Mouse (Mus musculus): Measurements from ENCODE around the gene Gmds.

Gmds gene

DNA sequence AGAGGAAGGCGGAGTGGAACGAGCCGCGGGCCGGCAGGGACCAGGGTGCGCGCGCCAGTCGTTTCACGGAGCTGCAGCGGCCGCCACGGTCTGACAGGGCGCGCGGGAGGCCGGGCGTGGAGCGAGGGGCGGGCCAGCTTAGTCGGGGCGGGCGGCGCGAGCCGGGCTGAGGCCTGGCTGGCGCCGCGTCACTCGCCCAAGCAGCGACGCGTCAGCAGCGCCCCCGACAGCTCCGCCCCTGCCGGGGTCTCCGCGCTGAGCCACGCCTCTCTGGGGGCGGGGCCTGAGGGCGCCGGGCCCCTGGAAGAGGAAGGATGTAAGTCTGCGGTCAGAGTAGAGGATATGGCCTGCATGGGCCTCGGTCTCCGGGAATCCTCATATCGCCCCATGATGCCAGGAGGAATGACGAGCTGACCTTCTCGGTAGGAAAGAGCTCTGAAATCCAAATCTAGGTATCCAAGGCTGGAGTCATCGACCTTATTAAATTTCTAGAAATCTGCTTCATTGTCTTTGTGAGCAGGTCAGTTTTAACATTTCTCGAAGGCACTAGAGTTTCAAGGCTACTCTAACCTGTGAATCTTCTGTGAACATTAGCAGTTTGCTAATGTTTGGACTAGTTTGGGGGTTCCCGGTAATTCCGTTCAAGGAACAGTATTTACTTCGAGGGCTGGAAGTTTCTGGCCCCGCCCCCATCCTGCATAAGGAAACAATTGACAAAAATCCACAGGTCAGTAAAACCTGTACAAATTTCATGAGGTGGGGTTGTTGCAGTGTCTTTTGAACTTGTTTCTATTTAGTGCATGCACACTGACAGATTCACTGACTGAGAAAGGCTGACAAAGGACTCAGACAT lies at the start of gene Gmds:
Gene Gmds, minus strand, starts transcription at position 228 of the 853 bp plus-strand sequence.
- peak; percentile 64 for DNase-seq (ENCODE audit: low spot score)

DNA sequence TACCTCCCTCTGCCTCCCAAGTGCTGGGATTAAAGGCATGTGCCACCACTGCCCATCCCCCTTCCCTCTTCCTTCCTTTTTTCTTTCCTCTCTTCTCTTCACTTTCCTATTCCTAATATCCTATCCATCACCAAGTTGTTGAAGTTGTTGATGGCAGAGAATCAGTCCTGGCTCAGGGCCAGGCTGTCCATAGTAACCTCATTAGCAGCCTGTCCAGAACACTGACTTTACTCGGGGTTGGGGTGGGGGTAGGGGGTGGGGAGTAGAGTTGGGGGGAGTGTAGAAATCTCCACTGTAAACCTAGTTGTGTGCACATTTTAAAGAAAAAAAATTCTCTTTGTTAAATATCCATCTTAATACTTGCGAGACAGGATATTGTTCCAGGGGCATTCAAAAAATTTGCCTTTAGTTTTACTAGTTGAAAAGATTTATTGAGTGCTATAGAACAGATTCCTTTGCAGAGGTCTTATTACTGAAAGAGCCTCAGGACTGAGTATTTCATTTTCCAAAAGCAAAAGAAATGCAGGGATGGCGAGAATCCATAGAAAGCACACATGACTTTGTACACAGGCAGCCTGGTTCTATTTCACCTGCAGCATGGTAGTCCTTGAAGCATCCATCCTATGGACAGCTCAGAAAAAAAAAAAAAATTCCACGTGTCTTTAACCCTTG lies 47.0 kb upstream of the Gmds start:
- no peak for DNase-seq (ENCODE audit: low spot score)

DNA sequence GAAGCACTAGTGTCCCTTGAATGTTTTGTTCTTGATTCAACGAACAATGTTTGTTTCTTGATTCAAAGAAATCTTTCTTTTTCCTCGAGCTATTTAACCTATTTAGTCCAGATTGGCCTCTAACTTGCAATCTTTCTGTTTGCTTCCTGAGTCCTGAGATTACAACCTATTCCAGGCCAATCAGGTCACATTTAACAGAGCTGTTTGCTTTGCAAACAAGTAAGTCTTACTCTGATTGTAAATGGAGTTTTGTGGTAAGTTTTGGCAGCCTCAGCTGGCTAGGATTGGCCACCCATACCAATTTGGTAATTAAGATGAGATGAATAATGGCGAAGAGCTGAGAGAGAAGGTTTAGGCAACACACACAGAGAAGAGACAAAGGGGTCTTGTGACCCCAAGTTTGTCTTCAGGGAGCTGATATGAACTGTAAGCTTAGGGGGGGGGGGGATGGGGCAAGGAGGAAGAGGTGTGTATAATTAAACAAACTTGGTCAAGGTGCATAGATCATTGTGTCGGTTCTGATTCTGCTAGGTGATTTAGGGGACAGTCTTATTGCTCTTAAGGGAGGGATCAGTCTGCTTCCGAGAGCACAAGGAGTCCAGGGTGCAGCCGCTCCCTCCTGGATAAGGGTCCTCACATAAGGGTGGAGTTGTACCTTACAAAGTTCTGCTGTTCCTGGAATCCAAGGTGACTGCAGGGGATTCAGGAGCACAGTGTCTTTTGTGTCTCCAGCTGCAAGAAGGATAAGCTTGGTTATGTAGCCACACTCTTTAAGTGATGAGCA lies 43.9 kb upstream of the Gmds start:
- no peak for DNase-seq (ENCODE audit: low spot score)

DNA sequence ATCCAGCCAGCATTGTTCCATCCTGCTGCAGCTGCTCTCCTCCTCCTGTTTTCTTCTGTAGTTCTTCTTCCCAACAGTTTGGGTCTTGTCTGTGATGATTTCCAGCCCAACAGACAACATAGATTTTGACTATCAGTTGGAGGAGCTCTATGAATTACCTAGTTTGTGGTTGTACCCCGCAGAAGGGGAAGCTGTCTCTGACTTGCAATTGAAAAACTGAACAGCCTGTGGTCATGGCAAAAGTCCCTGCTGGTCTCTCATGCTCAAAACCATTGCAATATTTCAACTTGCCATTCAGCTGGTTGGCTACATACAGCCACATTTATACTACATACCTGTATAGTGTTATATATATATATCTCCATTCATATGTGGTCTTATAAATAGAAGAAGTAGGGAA lies 40.1 kb upstream of the Gmds start:
- no peak for DNase-seq (ENCODE audit: low spot score)

DNA sequence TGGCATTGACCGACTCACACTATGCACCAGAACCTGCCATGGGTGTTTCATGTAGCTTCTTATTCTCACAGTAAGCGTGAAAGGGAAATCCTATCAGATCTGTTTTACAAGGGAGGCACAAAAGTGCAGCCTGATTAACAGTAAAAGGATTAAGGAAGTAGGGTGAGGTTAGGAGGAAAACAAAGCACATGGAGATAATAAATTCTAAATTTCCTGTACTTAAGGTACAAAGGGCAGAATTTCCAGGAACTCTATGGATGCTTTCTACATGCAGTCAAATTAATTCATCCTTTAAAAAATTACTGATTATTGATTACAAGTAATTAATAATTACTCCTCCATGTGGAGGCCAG lies 34.0 kb upstream of the Gmds start:
- DNase-seq (ENCODE audit: low spot score): no peak

DNA sequence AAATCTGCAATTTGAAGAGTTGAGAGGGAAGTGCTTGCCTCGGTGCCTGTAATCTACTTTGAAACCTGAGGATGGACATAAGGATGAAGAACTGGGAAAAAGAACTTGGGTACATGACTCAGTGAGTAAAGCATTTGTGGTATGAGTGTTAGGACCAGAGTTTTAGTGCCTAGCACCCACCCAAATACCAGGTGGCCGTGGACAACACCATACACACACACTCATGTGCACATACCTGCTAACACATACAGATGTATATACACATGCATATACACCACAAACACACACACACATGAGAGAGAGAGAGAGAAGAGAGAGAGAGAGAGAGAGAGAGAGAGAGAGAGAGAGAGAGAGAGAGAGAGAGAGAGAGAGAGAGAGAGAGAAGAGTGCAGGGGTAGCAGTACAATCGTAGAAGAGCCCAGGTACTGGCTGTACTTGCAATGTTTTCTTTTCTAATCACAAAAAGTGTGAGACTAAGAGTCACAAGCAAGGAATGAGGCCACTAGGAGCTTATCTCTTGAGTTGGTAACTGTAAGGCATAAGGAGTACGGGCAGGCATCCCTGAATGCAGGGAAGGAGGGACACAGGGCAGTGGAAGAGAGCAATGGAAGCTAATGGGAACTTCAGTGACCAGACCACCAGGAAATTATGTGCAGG lies 33.5 kb upstream of the Gmds start:
- no peak for DNase-seq (ENCODE audit: low spot score)

DNA sequence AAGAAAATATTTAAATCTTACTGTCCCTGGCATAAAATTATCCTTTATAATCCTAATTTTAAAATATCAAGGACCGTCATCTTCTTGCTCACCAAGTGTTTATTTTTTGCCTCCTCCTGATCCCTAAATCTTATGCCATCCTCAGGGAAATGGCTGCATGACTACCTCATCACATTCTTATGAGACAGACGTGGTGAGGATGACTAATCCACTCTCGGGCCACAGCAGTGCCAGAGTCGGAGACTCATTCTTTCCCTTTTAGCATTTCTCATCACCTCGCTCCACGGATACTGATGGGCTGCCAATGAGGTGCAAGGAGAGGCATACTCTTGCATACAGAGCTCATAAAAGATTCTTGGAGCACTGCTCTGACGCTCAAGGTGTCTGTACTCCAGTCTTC lies 32.2 kb upstream of the Gmds start:
- DNase-seq (ENCODE audit: low spot score): no peak

DNA sequence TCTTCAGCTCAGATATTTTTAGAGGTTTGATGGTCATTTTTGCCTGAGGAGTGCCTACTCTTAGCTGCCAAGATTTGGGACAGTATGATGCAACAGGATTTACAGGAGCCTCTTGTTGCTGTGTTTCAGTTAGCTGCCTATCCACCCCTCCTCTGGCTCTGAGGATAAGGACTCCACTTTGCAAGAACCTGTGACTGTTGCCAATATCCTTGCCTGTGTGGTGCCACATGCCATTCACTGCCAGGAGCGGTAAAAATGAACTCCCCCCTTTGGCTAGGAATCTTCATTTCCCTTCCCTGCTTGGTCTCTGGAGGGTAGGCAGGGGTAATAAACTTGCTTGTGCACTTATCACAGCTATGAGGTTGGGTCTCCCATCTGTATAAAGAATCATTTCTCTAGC lies 31.6 kb upstream of the Gmds start:
- no peak for DNase-seq (ENCODE audit: low spot score)

DNA sequence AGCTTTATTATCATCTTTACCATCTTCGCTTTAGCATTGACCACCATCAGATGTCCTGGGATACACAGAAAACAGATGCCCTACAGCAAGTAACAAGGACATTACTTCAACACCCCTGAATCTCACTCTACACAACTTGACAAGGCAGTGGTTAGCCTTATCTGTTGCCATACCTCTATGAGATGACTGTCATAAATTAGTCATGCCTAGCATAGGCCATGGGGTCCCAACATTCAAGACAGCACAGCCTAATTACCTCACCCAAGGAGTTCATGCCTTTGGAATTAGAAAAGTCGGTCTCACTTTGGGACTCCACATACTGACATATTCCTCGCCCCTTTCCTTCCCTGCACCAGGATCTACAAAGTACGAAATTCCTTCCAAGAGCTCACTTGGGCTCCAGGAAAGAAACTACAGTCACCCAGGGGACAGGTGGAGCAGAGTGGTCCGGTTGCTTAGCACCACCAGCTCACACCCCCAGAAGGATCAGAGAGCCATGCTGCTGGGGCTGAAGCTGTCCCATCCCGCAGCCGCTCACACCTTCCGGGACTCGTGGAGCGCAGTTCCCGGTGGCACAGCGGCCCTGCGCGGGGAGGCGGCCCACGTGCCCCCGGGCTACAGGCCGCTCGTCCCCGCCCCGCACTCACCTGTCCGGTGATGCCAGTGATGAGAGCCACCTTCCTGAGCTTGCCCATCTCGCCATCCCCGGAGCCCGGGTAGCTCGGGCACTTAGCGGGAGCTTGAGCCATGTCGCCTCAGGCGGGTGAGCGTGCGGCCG lies 616 bp downstream of the Gmds start:
- DNase-seq (ENCODE audit: low spot score): no peak

DNA sequence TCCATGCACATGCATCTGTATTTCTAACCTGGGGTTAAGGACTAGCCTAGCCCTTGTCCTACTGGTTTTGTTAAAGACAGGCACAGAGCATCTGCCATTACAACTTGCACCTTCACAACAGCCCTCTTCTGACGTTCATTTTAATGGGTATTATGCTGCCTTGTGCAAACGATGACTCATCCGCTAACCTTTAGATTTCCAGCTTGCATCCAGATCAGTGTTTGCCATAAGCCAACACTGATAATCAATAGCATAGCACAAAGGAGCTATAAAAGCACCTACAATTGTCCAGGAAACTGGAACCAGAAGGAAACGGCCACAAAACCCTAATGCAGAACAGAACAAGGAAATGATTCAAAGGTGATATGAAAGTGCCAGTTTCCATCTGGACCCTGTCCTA lies 20.2 kb downstream of the Gmds start:
- DNase-seq (ENCODE audit: low spot score): no peak

DNA sequence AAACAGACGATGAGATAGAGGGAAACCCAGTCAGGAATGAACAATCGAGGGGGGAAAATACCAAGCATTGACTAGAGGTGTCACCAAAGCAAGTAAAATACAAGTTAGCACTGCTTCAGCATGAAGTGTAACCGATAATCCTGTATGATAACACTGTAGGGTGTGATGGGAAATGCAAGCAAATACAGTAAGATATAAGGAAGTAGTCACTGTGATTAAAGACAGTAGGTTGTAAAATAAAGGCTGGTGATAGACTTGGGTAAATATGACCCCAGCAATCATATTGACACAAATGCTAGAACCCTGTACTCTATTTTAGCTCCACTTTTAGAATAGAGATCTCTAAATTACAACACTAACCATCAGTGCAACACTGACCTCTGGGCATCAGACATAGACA lies 21.2 kb downstream of the Gmds start:
- no peak for DNase-seq (ENCODE audit: low spot score)

DNA sequence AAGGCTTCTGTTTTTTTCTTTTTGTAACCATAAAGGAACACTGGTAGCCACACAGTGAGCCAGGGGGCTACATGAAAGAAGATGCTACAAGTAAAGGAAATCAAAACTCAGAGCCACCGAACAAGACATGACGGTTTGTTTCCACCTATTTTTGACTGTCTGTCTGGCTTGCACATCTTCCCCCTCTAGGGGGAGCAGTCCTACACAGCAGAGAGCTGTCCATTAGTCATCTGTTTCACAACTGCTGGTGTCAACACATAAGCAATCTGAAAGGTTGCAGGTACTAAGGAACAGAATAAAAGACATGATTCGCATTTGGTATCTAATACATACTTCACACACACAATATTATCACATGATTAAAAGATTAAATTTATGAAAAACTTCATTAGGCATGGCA lies 25.9 kb downstream of the Gmds start:
- DNase-seq (ENCODE audit: low spot score): peak; percentile 57

DNA sequence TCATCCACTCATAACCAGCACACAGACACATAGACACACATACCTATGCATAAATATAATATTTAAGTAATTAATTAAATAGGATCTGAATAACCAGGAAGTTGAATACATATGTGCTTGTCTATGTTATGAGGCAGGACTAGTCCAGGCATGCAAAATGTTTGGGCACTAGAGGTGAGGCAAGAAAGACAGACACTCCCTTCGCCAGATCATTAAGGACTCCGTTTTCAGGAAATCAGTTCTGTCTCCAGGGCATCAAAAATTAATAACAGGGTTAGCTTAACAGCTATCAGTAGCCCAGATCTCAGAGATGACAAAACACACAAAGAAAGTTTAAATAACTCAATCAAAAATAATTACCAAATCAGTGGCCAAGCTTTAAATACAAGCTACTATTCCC lies 27.1 kb downstream of the Gmds start:
- no peak for DNase-seq (ENCODE audit: low spot score)

DNA sequence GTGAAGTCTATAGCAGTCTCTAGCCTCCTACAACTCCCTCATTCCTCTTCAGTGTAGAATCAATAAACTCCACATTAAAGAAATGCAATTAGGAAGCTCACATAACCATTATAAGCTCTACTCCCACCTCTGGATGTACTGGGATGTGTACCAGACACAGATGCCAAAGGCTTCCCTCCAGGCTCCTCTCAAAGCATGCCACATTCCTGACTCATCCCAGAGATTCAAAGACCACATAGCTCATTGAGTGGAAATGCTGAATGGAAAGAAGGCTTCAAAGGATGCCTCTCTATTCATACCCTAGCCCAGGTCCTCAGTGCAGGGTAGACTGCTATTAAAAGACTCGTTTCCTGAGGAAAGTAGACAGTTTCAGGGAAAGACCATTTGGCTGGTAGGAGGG lies 40.1 kb downstream of the Gmds start:
- no peak for DNase-seq (ENCODE audit: low spot score)

DNA sequence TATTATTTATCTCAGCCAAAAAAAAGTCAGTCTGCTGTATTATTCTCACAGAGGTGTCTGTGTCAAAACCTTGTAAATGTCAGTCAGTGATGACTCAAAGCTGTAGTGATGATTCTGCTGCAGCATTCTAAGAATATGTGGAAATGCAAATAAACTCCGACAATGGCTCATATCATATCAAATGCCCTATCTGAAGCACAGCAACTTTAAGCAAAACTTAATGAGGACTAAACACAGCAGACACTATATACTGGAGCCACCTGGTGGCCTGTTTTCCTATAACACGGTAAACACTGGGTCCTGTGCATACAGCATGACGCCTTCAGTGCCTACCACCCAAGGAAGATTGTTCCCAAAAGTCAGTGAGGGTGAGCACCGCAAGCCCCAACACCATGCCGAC lies 41.1 kb downstream of the Gmds start:
- peak; percentile 15 for DNase-seq (ENCODE audit: low spot score)

DNA sequence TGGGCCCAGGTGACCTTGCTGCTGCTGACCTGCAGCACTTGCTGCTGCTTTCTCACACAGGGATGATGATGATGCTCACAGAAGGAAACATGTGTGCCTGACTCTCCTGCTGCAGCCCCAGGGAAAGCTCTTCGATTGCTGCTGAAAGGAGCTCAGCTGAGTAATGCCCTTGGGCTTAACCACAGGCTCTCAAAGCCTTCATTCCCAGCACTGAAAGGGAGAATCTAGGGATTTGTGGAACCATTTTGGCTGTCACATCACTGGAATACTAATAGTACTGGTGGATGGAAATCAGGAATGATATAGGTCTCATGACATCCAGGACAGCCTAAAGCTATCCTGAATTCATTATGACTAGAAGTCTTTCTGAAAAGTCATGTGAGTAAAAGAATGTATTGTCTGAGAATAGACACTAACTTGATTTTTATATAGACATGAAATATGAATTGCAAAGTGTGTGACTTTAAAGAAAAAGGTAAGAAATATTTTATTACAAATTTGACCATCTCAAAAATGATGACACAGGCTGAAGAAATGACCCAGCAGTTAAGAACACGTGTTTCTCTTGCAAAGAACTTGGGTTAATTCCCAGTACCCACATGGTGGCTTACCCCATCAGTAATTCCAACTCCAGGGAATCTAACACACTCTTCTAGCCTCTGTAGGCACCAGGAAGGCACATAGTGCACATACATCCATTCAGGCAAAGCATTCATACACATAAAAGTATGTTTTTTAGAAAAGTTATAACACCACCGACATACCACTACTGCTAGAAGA lies 43.9 kb downstream of the Gmds start:
- no peak for DNase-seq (ENCODE audit: low spot score)

DNA sequence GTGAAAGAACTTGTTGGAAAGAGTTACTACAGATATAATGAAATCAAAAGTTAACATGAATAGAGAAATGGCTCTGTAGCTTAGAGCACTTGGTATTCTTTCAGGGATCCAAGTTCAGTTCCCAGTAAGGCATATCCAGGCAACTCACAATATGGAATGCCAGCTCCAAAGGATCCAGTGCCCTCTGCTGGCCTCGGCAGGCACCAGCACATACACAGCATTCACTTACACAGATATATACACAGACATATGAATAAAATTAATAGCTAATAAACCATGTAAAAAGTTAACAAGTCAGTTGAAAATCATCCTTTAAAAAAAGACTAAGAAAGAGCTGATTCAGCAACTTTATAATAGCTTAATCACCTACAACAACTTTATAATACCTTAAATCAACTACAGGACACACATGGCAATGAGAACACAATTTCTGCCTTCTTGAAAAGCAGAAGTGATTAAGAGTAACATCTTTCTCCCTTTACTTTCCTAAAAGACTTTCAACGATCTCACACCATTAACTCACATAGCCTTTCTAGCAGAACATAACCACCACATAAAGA lies 65.5 kb downstream of the Gmds start:
- DNase-seq (ENCODE audit: low spot score): no peak

DNA sequence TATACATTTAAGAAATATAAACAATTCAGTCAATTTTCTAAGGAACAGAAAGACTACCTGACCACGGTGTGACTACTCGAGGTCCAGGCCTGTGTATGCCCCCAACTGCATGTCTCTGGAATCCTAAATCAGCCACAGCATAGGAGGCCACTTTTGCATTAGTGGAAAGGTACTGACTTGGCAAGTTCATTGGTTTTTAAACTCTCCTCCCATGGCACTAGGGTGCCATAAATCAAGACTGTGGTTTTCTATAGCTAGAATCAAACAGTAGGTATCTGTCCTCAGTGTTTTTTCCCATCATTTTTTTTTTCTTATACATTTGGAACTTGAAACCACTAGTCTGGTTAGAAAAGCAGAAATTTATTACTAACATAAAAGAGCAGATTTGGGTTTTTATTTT lies 68.8 kb downstream of the Gmds start:
- DNase-seq (ENCODE audit: low spot score): no peak

DNA sequence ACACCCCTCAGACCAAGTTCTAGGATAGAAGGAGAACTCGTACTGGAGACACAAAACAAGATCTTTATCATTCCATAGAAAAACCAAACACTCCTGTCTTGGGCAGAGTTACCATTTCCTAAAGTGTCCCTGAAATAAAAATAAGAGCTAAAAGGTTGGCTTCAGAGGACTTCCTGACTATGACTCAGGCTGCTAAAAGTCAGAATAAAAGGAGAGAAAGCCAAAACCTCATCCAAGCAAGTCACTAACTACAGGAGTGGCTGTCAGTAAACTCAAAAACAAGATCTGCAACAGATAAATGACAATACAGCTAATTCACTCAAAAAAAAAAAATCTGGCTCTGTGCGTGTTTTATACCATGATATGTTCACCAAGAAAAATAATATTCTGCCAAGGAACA lies 69.3 kb downstream of the Gmds start:
- DNase-seq (ENCODE audit: low spot score): no peak

DNA sequence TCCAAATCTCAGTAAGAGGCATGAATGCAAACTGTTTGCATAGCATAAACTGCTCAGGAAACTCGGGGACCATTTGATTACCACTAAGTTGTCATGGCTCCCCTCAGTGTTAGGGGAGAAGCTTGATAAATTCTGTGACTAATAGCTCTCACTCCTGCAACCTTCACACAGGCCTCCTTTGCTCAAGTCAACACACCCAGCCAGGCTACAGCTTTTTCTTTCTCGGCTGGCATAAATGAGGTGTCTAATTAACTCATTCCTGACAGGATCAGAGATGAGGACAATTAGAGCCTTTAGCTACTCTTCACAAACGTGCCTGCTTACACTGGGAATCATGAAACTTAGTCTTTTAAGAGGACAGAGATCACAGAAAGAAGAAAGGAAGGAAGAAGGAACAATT lies 70.3 kb downstream of the Gmds start:
- no peak for DNase-seq (ENCODE audit: low spot score)

All from layer of hippocampus, adult 9-10 months (tissue).